Mouse (Mus musculus): ENCODE results near the gene Col1a1. TPM values are rescaled to one million over a fixed set of nuclear protein-coding genes. Genes with fewer than 3 reads are reported as not detected.

Col1a1 gene
- polyA plus RNA-seq, 1 experiment from 2014 or later, result 163 TPM

DNA sequence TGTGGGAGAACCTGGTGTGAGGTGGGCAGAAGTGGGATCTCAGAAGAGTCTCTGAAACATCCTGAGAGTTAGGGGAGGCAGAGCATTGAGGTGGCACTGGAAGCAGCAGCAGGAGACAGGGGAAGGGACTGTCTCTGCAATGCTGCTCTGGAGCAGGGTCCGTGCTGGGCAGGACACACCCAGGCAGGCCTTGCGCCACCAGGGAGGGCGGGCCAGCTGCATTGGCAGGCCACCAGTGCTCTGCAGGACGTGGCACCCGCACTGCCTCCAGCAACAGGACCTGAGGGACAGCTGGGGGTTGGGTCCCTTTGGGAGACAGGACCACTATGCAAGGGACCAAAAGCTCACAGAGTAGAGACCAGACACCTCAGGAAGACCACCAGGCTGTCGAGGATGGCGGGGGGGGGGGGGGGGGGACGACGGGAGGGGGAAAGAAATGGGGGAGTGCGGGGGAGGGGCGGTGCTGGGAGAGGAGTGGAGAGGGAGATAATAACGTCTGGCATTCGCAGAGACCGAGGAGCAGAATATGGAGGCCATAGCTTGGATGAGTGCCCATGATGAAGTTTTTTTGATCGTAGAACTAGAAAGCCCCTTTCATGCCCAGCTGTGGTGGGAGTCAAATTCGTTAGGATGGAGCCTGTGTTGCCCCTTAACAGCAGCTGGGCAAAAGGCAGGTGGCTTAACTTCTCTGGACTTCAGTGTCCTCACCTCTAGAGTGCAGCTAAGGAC lies 20.2 kb upstream of the Col1a1 start:
- Histone ChIP-seq H3K9ac (ENCODE audit: low read length) (no peak overlapping the region), H3K27me3 (ENCODE audit: control insufficient read depth, insufficient read depth, low read length) (no peaks in the 10 kb centered on the region), H3K36me3 (ENCODE audit: control insufficient read depth, insufficient read depth, low read length) (no peaks in the 10 kb centered on the region), H3K9me3 (ENCODE audit: control insufficient read depth, low read length) (no peaks in the 10 kb centered on the region), H3K27ac (ENCODE audit: low read depth, low read length) (no peak overlapping the region), H3K4me1 (replicated peaks; ENCODE audit: control insufficient read depth, insufficient read depth, low read length) (no peaks in the 10 kb centered on the region), H3K4me2 (ENCODE audit: low read depth, low read length, severe bottlenecking) (no peak overlapping the region), H3K4me3 (ENCODE audit: low read depth, low read length) (no peak overlapping the region)
- 26% methylated on average over 12 of the region's 16 CpGs for WGBS
- DNase-seq (ENCODE audit: low spot score), result no peak
- no peak for ATAC-seq (replicated peaks; ENCODE audit: low FRiP score)

DNA sequence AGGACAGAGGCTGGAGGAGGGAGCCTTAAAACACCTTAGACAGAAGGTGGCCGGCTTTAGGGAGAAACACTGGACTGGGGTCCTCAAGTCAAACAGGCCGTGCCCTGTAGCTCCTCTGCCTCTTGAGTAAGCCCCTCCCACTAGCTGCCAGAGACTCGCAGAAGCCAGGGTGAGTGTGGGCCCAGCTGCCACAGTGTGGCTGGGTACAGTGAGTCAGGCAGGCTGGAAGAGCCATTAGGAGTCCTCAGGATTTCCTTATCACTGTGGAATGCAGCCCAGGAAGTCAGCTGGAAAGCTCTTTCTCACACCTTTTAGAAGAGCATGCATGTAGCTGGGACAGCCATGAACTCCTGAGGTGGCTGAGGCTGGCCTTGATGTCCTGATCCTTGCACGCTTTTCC lies 19.5 kb upstream of the Col1a1 start:
- Histone ChIP-seq H3K36me3 (ENCODE audit: control insufficient read depth, insufficient read depth, low read length) (no peaks in the 10 kb centered on the region), H3K4me2 (ENCODE audit: low read depth, low read length, severe bottlenecking) (no peak overlapping the region), H3K9ac (ENCODE audit: low read length) (no peak overlapping the region), H3K27ac (ENCODE audit: low read depth, low read length) (no peak overlapping the region), H3K27me3 (ENCODE audit: control insufficient read depth, insufficient read depth, low read length) (no peaks in the 10 kb centered on the region), H3K4me3 (ENCODE audit: low read depth, low read length) (no peak overlapping the region), H3K4me1 (replicated peaks; ENCODE audit: control insufficient read depth, insufficient read depth, low read length) (no peaks in the 10 kb centered on the region), H3K9me3 (ENCODE audit: control insufficient read depth, low read length) (no peaks in the 10 kb centered on the region)
- no peak for DNase-seq (ENCODE audit: low spot score)
- 30% methylated on average over 4 of the region's 4 CpGs for WGBS
- ATAC-seq (replicated peaks; ENCODE audit: low FRiP score), result no peak

DNA sequence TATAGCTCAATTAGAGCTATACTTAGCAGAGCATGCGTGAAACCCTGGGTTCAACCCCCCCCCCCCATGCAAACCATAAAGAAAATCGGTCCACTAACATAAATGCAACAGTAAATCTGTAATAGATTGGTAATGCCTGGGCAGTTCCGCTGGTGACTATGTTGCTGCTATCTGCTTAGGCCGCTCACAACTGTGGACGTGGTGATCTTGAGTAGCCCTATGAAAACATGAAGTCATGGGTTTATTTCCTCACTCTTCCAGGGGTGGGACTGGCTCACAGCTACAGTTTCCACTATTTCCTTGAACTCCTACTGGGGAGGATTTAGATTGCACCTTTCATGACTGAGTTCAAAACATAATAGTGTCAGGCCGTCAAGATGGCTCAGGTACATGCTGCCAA lies 18.3 kb upstream of the Col1a1 start:
- no peak overlapping the region for H3K4me2 ChIP-seq (ENCODE audit: low read depth, low read length, severe bottlenecking)
- DNase-seq (ENCODE audit: low spot score) (no peak), ATAC-seq (replicated peaks; ENCODE audit: low FRiP score) (no peak)
- no peak overlapping the region for H3K4me3 ChIP-seq (ENCODE audit: low read depth, low read length)
- H3K36me3 ChIP-seq (ENCODE audit: control insufficient read depth, insufficient read depth, low read length), result no peaks in the 10 kb centered on the region
- no peak overlapping the region for H3K9ac ChIP-seq (ENCODE audit: low read length)
- 78% methylated on average over 6 of the region's 6 CpGs for WGBS
- no peak overlapping the region for H3K27ac ChIP-seq (ENCODE audit: low read depth, low read length)
- no peaks in the 10 kb centered on the region for H3K27me3 ChIP-seq (ENCODE audit: control insufficient read depth, insufficient read depth, low read length)
- no peaks in the 10 kb centered on the region for H3K9me3 ChIP-seq (ENCODE audit: control insufficient read depth, low read length)
- no peaks in the 10 kb centered on the region for H3K4me1 ChIP-seq (replicated peaks; ENCODE audit: control insufficient read depth, insufficient read depth, low read length)

DNA sequence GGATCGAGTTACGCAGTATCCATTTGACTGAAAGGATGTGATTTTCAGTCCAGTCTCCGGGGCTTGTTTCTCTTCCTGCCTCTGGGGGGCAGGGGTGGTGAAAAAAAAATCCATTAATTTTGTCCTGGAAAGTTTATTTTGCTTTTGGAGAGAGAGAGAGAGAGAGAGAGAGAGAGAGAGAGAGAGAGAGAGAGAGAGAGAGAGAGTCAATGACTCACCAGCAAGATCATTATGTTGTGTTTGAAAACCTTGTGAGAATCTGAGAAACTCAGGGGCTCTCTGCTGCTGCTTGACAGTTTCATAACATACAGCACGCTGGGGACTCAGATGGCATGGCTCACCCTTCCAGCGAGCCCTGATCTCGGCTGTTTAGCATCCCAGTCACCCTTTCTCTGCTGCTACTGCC lies 15.0 kb upstream of the Col1a1 start:
- H3K9ac ChIP-seq (ENCODE audit: low read length), result no peak overlapping the region
- no peaks in the 10 kb centered on the region for H3K4me1 ChIP-seq (replicated peaks; ENCODE audit: control insufficient read depth, insufficient read depth, low read length)
- H3K27ac ChIP-seq (ENCODE audit: low read depth, low read length), result no peak overlapping the region
- H3K36me3 ChIP-seq (ENCODE audit: control insufficient read depth, insufficient read depth, low read length), result no peaks in the 10 kb centered on the region
- H3K27me3 ChIP-seq (ENCODE audit: control insufficient read depth, insufficient read depth, low read length), result no peaks in the 10 kb centered on the region
- ATAC-seq (replicated peaks; ENCODE audit: low FRiP score) (no peak), DNase-seq (ENCODE audit: low spot score) (no peak)
- 59% methylated on average over 6 of the region's 6 CpGs for WGBS
- no peaks in the 10 kb centered on the region for H3K9me3 ChIP-seq (ENCODE audit: control insufficient read depth, low read length)
- no peak overlapping the region for H3K4me2 ChIP-seq (ENCODE audit: low read depth, low read length, severe bottlenecking)
- no peak overlapping the region for H3K4me3 ChIP-seq (ENCODE audit: low read depth, low read length)

DNA sequence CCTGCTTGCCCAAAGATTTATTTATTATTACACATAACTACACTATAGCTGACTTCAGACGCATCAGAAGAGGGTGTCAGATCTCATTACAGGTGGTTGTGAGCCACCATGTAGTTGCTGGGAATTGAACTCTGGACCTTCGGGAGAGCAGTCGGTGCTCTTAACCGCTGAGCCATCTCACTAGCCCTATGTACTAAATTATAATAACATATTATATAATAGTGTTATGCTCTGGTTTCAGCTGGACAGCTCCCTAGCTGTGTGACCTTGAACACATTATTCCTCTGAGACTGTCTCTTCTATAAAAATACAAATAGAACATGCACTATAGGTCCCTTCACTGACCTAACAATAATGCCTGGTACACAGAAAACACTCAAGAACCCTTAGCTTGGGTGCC lies 11.0 kb upstream of the Col1a1 start:
- H3K27ac ChIP-seq (ENCODE audit: low read depth, low read length), result no peak overlapping the region
- DNase-seq (ENCODE audit: low spot score) (no peak), ATAC-seq (replicated peaks; ENCODE audit: low FRiP score) (no peak)
- H3K27me3 ChIP-seq (ENCODE audit: control insufficient read depth, insufficient read depth, low read length), result no peaks in the 10 kb centered on the region
- H3K4me3 ChIP-seq (ENCODE audit: low read depth, low read length), result no peak overlapping the region
- peaks cover 4% of the 10 kb centered on the region for H3K4me1 ChIP-seq (replicated peaks; ENCODE audit: control insufficient read depth, insufficient read depth, low read length)
- no peaks in the 10 kb centered on the region for H3K36me3 ChIP-seq (ENCODE audit: control insufficient read depth, insufficient read depth, low read length)
- no peak overlapping the region for H3K9ac ChIP-seq (ENCODE audit: low read length)
- H3K9me3 ChIP-seq (ENCODE audit: control insufficient read depth, low read length), result no peaks in the 10 kb centered on the region
- no peak overlapping the region for H3K4me2 ChIP-seq (ENCODE audit: low read depth, low read length, severe bottlenecking)
- 96% methylated on average over 4 of the region's 4 CpGs for WGBS

DNA sequence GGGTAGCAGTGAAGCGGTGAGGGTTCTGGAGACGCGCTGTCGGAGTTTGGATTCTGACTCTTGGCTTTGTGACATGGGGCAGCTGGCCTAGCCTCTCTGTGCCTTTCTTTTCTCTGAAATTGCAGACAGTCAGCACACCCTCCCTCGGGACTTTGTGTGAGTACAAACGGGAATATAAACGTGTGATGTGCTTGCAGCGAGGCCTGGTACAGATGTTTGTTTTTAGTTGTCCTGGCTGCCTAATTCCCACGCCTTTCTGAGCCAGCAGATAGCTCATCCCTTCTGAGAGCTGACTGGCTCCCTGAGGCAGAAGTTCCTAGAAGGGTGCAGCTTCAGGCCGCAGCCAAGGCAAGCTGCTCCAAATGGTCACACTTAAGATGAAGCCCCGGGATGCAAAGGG lies 9.6 kb upstream of the Col1a1 start:
- Histone ChIP-seq H3K4me3 (ENCODE audit: low read depth, low read length) (no peak overlapping the region), H3K9ac (ENCODE audit: low read length) (no peak overlapping the region), H3K27me3 (ENCODE audit: control insufficient read depth, insufficient read depth, low read length) (no peaks in the 10 kb centered on the region), H3K36me3 (ENCODE audit: control insufficient read depth, insufficient read depth, low read length) (no peaks in the 10 kb centered on the region), H3K27ac (ENCODE audit: low read depth, low read length) (no peak overlapping the region), H3K4me2 (ENCODE audit: low read depth, low read length, severe bottlenecking) (no peak overlapping the region), H3K4me1 (replicated peaks; ENCODE audit: control insufficient read depth, insufficient read depth, low read length) (peaks cover 4% of the 10 kb centered on the region), H3K9me3 (ENCODE audit: control insufficient read depth, low read length) (no peaks in the 10 kb centered on the region)
- 79% methylated on average over 11 of the region's 11 CpGs for WGBS
- ATAC-seq (replicated peaks; ENCODE audit: low FRiP score), result no peak
- no peak for DNase-seq (ENCODE audit: low spot score)

DNA sequence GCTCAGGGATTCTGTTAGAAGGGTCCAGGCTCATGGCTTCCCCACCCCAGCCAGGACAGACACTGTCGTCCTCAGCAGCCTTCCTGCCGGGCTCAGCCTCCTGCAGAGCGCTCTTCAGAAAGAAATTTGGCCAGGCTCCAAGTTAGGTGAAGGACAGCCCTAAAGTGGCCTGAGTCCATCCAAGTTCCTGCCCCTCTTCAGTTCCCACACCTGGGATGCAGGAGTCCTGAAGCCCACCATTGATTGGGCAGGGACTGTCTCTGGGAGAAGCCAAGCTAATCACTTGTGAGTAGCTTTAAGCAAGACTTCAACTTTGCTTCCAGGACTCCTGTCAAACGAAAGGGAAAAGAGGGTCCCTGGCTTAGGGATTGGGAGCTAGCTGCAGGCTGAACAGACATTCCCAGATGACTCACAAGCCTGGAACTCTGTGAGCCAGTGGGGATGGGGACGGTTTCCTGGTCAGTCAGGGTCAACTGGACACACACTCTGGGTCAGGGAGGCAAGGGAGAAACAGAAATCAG lies 8.2 kb upstream of the Col1a1 start:
- 19% methylated on average over 5 of the region's 5 CpGs for WGBS
- H3K27me3 ChIP-seq (ENCODE audit: control insufficient read depth, insufficient read depth, low read length), result peaks cover under 1% of the 10 kb centered on the region
- ATAC-seq (replicated peaks; ENCODE audit: low FRiP score) (no peak), DNase-seq (ENCODE audit: low spot score) (no peak)
- no peak overlapping the region for H3K4me3 ChIP-seq (ENCODE audit: low read depth, low read length)
- H3K9ac ChIP-seq (ENCODE audit: low read length), result no peak overlapping the region
- H3K36me3 ChIP-seq (ENCODE audit: control insufficient read depth, insufficient read depth, low read length), result no peaks in the 10 kb centered on the region
- no peaks in the 10 kb centered on the region for H3K9me3 ChIP-seq (ENCODE audit: control insufficient read depth, low read length)
- no peak overlapping the region for H3K27ac ChIP-seq (ENCODE audit: low read depth, low read length)
- H3K4me2 ChIP-seq (ENCODE audit: low read depth, low read length, severe bottlenecking), result no peak overlapping the region
- peaks cover 4% of the 10 kb centered on the region for H3K4me1 ChIP-seq (replicated peaks; ENCODE audit: control insufficient read depth, insufficient read depth, low read length)

DNA sequence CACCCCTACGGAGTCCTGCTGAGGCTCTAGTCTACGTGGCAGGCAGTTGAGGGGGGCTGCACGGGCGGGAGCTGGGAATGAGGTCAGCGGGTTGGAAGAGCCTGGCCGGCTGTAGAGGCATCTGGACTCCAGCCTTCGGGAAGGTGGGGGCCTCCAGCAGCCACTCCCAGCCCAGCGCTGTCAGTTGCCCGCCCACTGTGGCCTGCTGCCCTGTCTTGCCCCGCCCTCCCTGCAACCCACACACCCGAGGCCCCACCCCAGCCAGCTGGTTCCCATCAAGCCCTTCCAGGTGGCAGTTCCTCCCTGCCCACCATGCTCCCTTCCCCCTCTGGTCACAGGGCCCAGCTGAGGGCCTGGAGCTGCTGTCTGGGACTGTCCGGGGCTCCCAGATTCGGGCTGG lies 7.2 kb upstream of the Col1a1 start:
- Histone ChIP-seq H3K9me3 (ENCODE audit: control insufficient read depth, low read length) (no peaks in the 10 kb centered on the region), H3K4me1 (replicated peaks; ENCODE audit: control insufficient read depth, insufficient read depth, low read length) (peaks cover 4% of the 10 kb centered on the region), H3K9ac (ENCODE audit: low read length) (no peak overlapping the region), H3K36me3 (ENCODE audit: control insufficient read depth, insufficient read depth, low read length) (no peaks in the 10 kb centered on the region), H3K4me2 (ENCODE audit: low read depth, low read length, severe bottlenecking) (peak overlapping the region; percentile 24; the same call in 1 of the 2 replicates), H3K27me3 (ENCODE audit: control insufficient read depth, insufficient read depth, low read length) (peaks cover 5% of the 10 kb centered on the region), H3K4me3 (ENCODE audit: low read depth, low read length) (no peak overlapping the region), H3K27ac (ENCODE audit: low read depth, low read length) (no peak overlapping the region)
- WGBS, result 7% methylated on average over 13 of the region's 13 CpGs
- ATAC-seq (replicated peaks; ENCODE audit: low FRiP score), result peak; percentile 75
- DNase-seq (ENCODE audit: low spot score), result peak; percentile 88

DNA sequence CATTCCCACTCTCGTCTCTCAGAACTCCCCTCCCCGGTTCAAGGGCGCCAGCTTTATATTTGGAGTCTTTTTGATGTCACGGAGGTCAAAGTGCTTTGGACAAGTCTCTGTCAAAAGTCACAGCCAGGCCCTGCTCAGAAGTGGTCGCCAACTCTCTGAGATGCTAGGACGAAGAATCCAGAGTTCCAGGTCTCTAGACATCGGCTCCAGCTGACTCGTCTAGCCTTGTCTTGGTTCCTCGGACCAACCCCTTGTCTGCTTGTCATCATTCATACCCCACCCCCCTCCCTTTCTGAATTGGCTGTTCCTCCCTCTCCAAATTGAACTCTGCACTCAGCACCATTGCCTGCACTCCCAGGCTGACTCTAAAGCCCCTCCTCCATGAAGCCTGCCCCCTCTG lies 6.4 kb upstream of the Col1a1 start:
- 61% methylated on average over 9 of the region's 9 CpGs for WGBS
- ATAC-seq (replicated peaks; ENCODE audit: low FRiP score), result no peak
- H3K4me2 ChIP-seq (ENCODE audit: low read depth, low read length, severe bottlenecking), result no peak overlapping the region
- no peak overlapping the region for H3K4me3 ChIP-seq (ENCODE audit: low read depth, low read length)
- H3K9ac ChIP-seq (ENCODE audit: low read length), result no peak overlapping the region
- H3K9me3 ChIP-seq (ENCODE audit: control insufficient read depth, low read length), result no peaks in the 10 kb centered on the region
- peaks cover 4% of the 10 kb centered on the region for H3K4me1 ChIP-seq (replicated peaks; ENCODE audit: control insufficient read depth, insufficient read depth, low read length)
- no peaks in the 10 kb centered on the region for H3K36me3 ChIP-seq (ENCODE audit: control insufficient read depth, insufficient read depth, low read length)
- peaks cover 12% of the 10 kb centered on the region for H3K27me3 ChIP-seq (ENCODE audit: control insufficient read depth, insufficient read depth, low read length)
- no peak for DNase-seq (ENCODE audit: low spot score)
- H3K27ac ChIP-seq (ENCODE audit: low read depth, low read length), result no peak overlapping the region

Measured in forebrain, embryonic 11.5 days (tissue).